Mouse (Mus musculus) liver, embryonic 14.5 days (tissue): ENCODE results near the gene Fmn2. TPM values are rescaled to one million over a fixed set of nuclear protein-coding genes. Genes with fewer than 3 reads are reported as not detected.

Experiments
- ATAC-seq: fragments of 200-750 bp; cut with Nextera tagmentation; 2 replicates; pipeline ENCODE4 v1.8.0; 2017; ENCODE audit warnings: moderate number of reproducible peaks, mild to moderate bottlenecking, moderate library complexity; ENCODE audit not compliant: insufficient read depth
- DNase-seq, 3 experiments: peaks; one replicate each; pipeline ENCODE4 v3.0.0-alpha.2; 2012 to 2013; ENCODE audit warnings: low read depth in 3 of 3, low spot score in 3 of 3
- H3K27ac ChIP-seq: fragments of 300-500 bp; sonication (generic); 2 replicates; pipeline ENCODE4 v1.5.1; 2014; ENCODE audit warnings: moderate library complexity, mild to moderate bottlenecking, control low read depth, inconsistent platforms
- H3K27me3 ChIP-seq: fragments of 300-500 bp; sonication (generic); 2 replicates; pipeline ENCODE4 v1.6.1; 2014; ENCODE audit warnings: mild to moderate bottlenecking, low read length, moderate library complexity; ENCODE audit not compliant: control insufficient read depth, insufficient read depth
- H3K36me3 ChIP-seq: fragments of 300-500 bp; sonication (generic); replicated peaks from 2 replicates; pipeline ENCODE4 v1.6.1; 2014; ENCODE audit warnings: low read depth; ENCODE audit not compliant: control insufficient read depth, insufficient read depth
- H3K4me1 ChIP-seq, 2 experiments: fragments of 200-500 bp in 1 of 2; fragments of 300-500 bp in 1 of 2; sonication (generic) in 1 of 2; replicated peaks; 2 replicates each; pipeline ENCODE4 v1.6.1; 2012 to 2014; ENCODE audit warnings: antibody characterized with exemption in 1 of 2, inconsistent platforms in 1 of 2, low read length in 1 of 2; ENCODE audit not compliant: control insufficient read depth in 2 of 2, insufficient read depth in 2 of 2
- H3K4me2 ChIP-seq: fragments of 300-500 bp; sonication (generic); 2 replicates; pipeline ENCODE4 v1.6.1; 2014; ENCODE audit warnings: low read depth, mild to moderate bottlenecking, control low read depth, moderate library complexity
- H3K4me3 ChIP-seq, 2 experiments: fragments of 200-500 bp in 1 of 2; fragments of 300-500 bp in 1 of 2; sonication (generic) in 1 of 2; 2 replicates each; pipeline ENCODE4 v1.5.1; 2012 to 2014; ENCODE audit warnings: low read depth in 2 of 2, low read length in 2 of 2, mild to moderate bottlenecking in 2 of 2, control low read depth in 1 of 2, inconsistent platforms in 1 of 2, moderate library complexity in 1 of 2; ENCODE audit not compliant: insufficient read depth in 1 of 2
- H3K9ac ChIP-seq: fragments of 300-500 bp; sonication (generic); replicated peaks from 2 replicates; pipeline ENCODE4 v1.6.1; 2014; ENCODE audit warnings: mild to moderate bottlenecking, control low read depth, moderate library complexity
- H3K9me3 ChIP-seq: fragments of 300-500 bp; sonication (generic); 2 replicates; pipeline ENCODE4 v1.6.1; 2016; ENCODE audit warnings: low read length, mixed read lengths; ENCODE audit not compliant: control insufficient read depth
- CTCF ChIP-seq: IDR thresholded peaks from 2 replicates; pipeline ENCODE4 v1.5.1; 2016; ENCODE audit warnings: antibody characterized with exemption, low read depth, control low read depth
- EP300 ChIP-seq: IDR thresholded peaks from 2 replicates; pipeline ENCODE4 v1.6.1; 2016; ENCODE audit warnings: antibody characterized with exemption, low read depth
- WGBS: fragments of 180-500 bp; shearing (Covaris S2); extraction: QIAGEN DNeasy Blood & Tissue Kit; methylation state at CpG from one replicate; pipeline ENCODE4 v1.1.7; 2014; ENCODE audit not compliant: insufficient replicate concordance; 5-methylcytosine and 5-hydroxymethylcytosine counted together
- polyA plus RNA-seq, 2 experiments: library from polyadenylated mRNA; depleted of rRNA in 1 of 2; stranded (reverse) in 1 of 2; unstranded in 1 of 2; fragments of >200 nt; fragmentation: Nextera tagmentation in 1 of 2; extraction: Ambion mirVana in 1 of 2; gene quantifications; 2 replicates each; pipeline versions ENCODE4 v1.2.1 to v1.2.3; 2012 to 2014

The Fmn2 gene
- polyA plus RNA-seq, 2 experiments, result 0.03 TPM; not detected in 1

DNA sequence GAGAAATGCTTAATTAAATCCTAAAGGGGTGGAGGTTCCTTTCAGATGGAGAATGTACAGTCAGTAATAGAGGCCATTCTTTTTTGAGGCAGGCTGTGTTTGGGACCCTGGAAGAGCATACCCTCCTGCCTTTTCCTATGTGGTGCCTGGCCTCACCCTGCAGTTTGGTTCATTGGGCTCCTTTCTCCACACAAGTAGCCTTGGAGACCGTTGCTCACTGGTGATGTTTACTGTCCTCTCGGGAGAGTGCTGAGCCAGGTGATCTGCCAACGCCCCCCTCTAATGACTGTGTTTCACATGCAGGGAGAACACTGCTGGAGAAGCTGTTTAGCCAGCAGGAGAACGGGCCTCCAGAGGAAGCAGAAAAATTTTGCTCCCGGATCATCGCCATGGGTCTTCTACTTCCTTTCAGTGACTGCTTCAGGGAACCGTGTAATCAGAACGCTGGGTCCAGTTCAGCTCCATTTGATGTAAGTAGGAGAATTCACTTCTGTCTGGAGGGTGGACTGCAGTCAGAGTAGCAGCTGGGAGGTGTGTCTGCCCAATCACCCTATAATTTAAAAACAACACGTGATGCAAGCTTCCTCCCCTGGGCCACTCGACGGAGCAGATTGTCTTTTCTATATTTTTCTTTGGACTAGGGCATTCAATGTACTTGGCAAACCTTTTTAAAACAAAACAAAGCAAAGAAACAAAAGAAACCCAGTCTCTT, 35.3 kb downstream of the Fmn2 start:
- no peak for ATAC-seq
- no peaks in the 10 kb centered on the region for H3K4me1 ChIP-seq
- H3K9me3 ChIP-seq, result no peaks in the 10 kb centered on the region
- WGBS, result 53% methylated on average over 11 of the region's 11 CpGs
- no peak for TF ChIP-seq EP300
- no peak for TF ChIP-seq CTCF
- no peaks in the 10 kb centered on the region for H3K36me3 ChIP-seq
- H3K27me3 ChIP-seq, result no peaks in the 10 kb centered on the region
- DNase-seq, result no peak
- H3K27ac ChIP-seq, result no peak overlapping the region
- H3K9ac ChIP-seq, result no peak overlapping the region
- H3K4me3 ChIP-seq, result no peak overlapping the region
- H3K4me2 ChIP-seq, result no peak overlapping the region

- DNase-seq, result no peak
- WGBS, result 58% methylated on average over 3 of the region's 3 CpGs
- H3K4me3 ChIP-seq, result no peak overlapping the region
Measured at GRCm38 (mm10) chr1:174537491-174537890, 35.9 kb downstream of the Fmn2 start.

GRCm38 (mm10) chr1:174548291-174548690, 46.7 kb downstream of the Fmn2 start:
- Histone ChIP-seq H3K4me1 (no peaks in the 10 kb centered on the region), H3K9me3 (no peaks in the 10 kb centered on the region), H3K36me3 (no peaks in the 10 kb centered on the region), H3K27ac (no peak overlapping the region), H3K4me3 (no peak overlapping the region), H3K4me2 (no peak overlapping the region), H3K9ac (no peak overlapping the region), H3K27me3 (no peaks in the 10 kb centered on the region)
- ATAC-seq (no peak), DNase-seq (no peak)
- 65% methylated on average over 5 of the region's 5 CpGs for WGBS
- no peak for TF ChIP-seq CTCF
- TF ChIP-seq EP300, result no peak

More at GRCm38 (mm10) chr1:174537491-174537890, 35.9 kb downstream of the Fmn2 start:
- Histone ChIP-seq H3K4me2 (no peak overlapping the region), H3K9ac (no peak overlapping the region), H3K27ac (no peak overlapping the region), H3K36me3 (no peaks in the 10 kb centered on the region), H3K27me3 (no peaks in the 10 kb centered on the region), H3K4me1 (no peaks in the 10 kb centered on the region), H3K9me3 (no peaks in the 10 kb centered on the region)
- ATAC-seq, result no peak
- TF ChIP-seq EP300 (no peak), CTCF (no peak)

- H3K27me3 ChIP-seq, result no peaks in the 10 kb centered on the region
- DNase-seq (no peak), ATAC-seq (no peak)
- 19% methylated on average over 2 of the region's 2 CpGs for WGBS
- H3K4me3 ChIP-seq, result no peak overlapping the region
- H3K9me3 ChIP-seq, result no peaks in the 10 kb centered on the region
- TF ChIP-seq CTCF (peak; percentile 73), EP300 (no peak)
- no peak overlapping the region for H3K4me2 ChIP-seq
- H3K9ac ChIP-seq, result no peak overlapping the region
- H3K27ac ChIP-seq, result no peak overlapping the region
- no peaks in the 10 kb centered on the region for H3K4me1 ChIP-seq
- no peaks in the 10 kb centered on the region for H3K36me3 ChIP-seq
Measured at GRCm38 (mm10) chr1:174553272-174554007, 51.8 kb downstream of the Fmn2 start.

GRCm38 (mm10) chr1:174555412-174555811, 53.8 kb downstream of the Fmn2 start:
- Histone ChIP-seq H3K4me2 (no peak overlapping the region), H3K9ac (no peak overlapping the region), H3K4me3 (no peak overlapping the region), H3K36me3 (no peaks in the 10 kb centered on the region), H3K27ac (no peak overlapping the region), H3K9me3 (no peaks in the 10 kb centered on the region), H3K4me1 (no peaks in the 10 kb centered on the region), H3K27me3 (no peaks in the 10 kb centered on the region)
- TF ChIP-seq EP300 (no peak), CTCF (no peak)
- ATAC-seq (no peak), DNase-seq (no peak)
- WGBS, result 62% methylated on average over 3 of the region's 3 CpGs
